11 mouse cellular contexts compared by ENCODE assay signal in the genomic region with DNA sequence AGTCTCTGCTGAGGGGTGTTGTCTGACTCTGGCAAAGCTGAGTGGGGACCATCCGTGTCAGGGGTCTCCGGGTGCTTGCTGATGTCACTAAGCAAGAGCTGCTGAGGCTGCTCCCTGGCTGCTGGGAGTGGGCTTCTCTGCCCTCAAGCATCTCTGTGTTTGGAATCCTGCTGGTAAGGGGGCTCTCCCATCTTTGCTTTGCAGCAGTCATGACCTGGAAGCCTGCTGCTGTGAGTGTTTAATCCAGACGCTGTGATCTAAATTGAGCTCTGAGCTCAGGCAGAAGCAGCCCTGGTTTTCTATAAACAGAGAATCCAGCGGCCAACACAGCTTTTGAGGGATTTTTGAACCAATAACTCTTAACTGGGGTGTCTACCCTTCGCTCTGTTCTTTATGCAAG.
DNase-seq lines count a peak whose midpoint lies in the region; ATAC-seq lines count a peak whose summit lies in the region.
"Had no signal": no experiment of that assay in that cellular context is flagged by ENCODE, and none has a peak within 500 bp of the region (broad histone marks: within the 10 kb centered on the region; RNA-seq: fewer than 3 reads in every experiment).

No protein-coding gene starts in this region.

- H3K4me2 ChIP-seq in neural tube, embryonic 11.5 days (ENCODE audit: low read depth), result no peak overlapping the region
- H3K4me2 ChIP-seq in intestine, embryonic 15.5 days (replicated peaks), result no peak overlapping the region

- peak overlapping the region; percentile 46; the same call in 1 of the 2 replicates for H3K9ac ChIP-seq in neural tube, embryonic 11.5 days (ENCODE audit: low read length)
- H3K9ac ChIP-seq in intestine, embryonic 15.5 days, result no peak overlapping the region

- WGBS in neural tube, embryonic 11.5 days, result 36% methylated on average over 5 of the region's 5 CpGs
- WGBS in intestine, embryonic 15.5 days, result 40% methylated on average over 5 of the region's 5 CpGs

- H3K27ac ChIP-seq in neural tube, embryonic 11.5 days (ENCODE audit: low read depth, low read length), result peak overlapping the region; percentile 54
- peak overlapping the region; percentile 39; the same call in 1 of the 2 replicates for H3K27ac ChIP-seq in intestine, embryonic 15.5 days

- no peaks in the 10 kb centered on the region for H3K9me3 ChIP-seq in neural tube, embryonic 11.5 days (ENCODE audit: control insufficient read depth, low read length)
- H3K9me3 ChIP-seq in intestine, embryonic 15.5 days, result no peaks in the 10 kb centered on the region

- no peaks in the 10 kb centered on the region for H3K27me3 ChIP-seq in neural tube, embryonic 11.5 days (ENCODE audit: control insufficient read depth, insufficient read depth, low read length)
- H3K27me3 ChIP-seq in intestine, embryonic 15.5 days (replicated peaks), result no peaks in the 10 kb centered on the region

- H3K4me3 ChIP-seq in neural tube, embryonic 11.5 days (ENCODE audit: low read depth, low read length), result no peak overlapping the region
- H3K4me3 ChIP-seq in intestine, embryonic 15.5 days (replicated peaks), result no peak overlapping the region
- H3K4me3 ChIP-seq: megakaryocyte, embryonic 14.5 days had no signal

- peaks cover 32% of the 10 kb centered on the region for H3K4me1 ChIP-seq in neural tube, embryonic 11.5 days (ENCODE audit: control insufficient read depth, insufficient read depth, low read length)
- peaks cover 8% of the 10 kb centered on the region; the same call in 1 of the 2 replicates for H3K4me1 ChIP-seq in intestine, embryonic 15.5 days (replicated peaks)

- no peak for ATAC-seq in neural tube, embryonic 11.5 days (ENCODE audit: insufficient read depth, low FRiP score, low TSS enrichment)
- no peak for ATAC-seq in intestine, embryonic 15.5 days
- ATAC-seq in megakaryocyte progenitor cell, adult 5-6 weeks (replicated peaks; ENCODE audit: poor library complexity), result no peak

- DNase-seq in heart, adult 11 months, result peak; percentile 79
- DNase-seq in heart, adult 18-20 months, result no peak
- DNase-seq in neural tube, embryonic 11.5 days (ENCODE audit: low spot score), result no peak
- DNase-seq in neural tube, embryonic 10.5 days (ENCODE audit: extremely low spot score, low spot score), result no peak
- peak; percentile 45 for DNase-seq in retina, embryonic 14.5 days (ENCODE audit: low spot score)
- DNase-seq in kidney, adult 18-20 months, result no peak
- DNase-seq: adrenal gland, postnatal 14 days; cerebellum, adult 9-11 months had no signal

- no peaks in the 10 kb centered on the region for H3K36me3 ChIP-seq in neural tube, embryonic 11.5 days (ENCODE audit: control insufficient read depth, insufficient read depth, low read length)
- no peaks in the 10 kb centered on the region for H3K36me3 ChIP-seq in intestine, embryonic 15.5 days

Comparison
In these comparisons a context has a peak if more than half of its experiments do, and no peak if none do; other contexts are left out.
1. DNase-seq: peak in heart, adult 11 months (single experiment) and retina, embryonic 14.5 days (single experiment); none in heart, adult 18-20 months (0 of 2), neural tube, embryonic 11.5 days (single experiment), neural tube, embryonic 10.5 days (single experiment) and kidney, adult 18-20 months (single experiment).